In genomic region chr1:182585162-182585840, GRCm38 (mm10) we compare ENCODE assay signal across 10 mouse cellular contexts. TPM values are rescaled to one million over a fixed set of nuclear protein-coding genes. Genes with fewer than 3 reads are reported as not detected.
DNase-seq lines count a peak whose midpoint lies in the region; ATAC-seq lines count a peak whose summit lies in the region.
"Had no signal": no experiment of that assay in that cellular context is flagged by ENCODE, and none has a peak within 500 bp of the region (broad histone marks: within the 10 kb centered on the region; RNA-seq: fewer than 3 reads in every experiment).

No protein-coding gene starts in this region.

- no peaks in the 10 kb centered on the region for H3K36me3 ChIP-seq in kidney, embryonic 16.5 days (ENCODE audit: insufficient read depth, low read length)
- H3K36me3 ChIP-seq in lung, embryonic 16.5 days (ENCODE audit: control insufficient read depth, insufficient read depth, low read length), result no peaks in the 10 kb centered on the region

- 18% methylated on average over 16 of the region's 16 CpGs for WGBS in kidney, embryonic 16.5 days
- 12% methylated on average over 16 of the region's 16 CpGs for WGBS in lung, embryonic 16.5 days

- no peaks in the 10 kb centered on the region for H3K9me3 ChIP-seq in kidney, embryonic 16.5 days (ENCODE audit: low read length)
- no peaks in the 10 kb centered on the region for H3K9me3 ChIP-seq in lung, embryonic 16.5 days (ENCODE audit: control insufficient read depth, low read length)

- peak overlapping the region; percentile 18 for H3K4me3 ChIP-seq in kidney, embryonic 16.5 days (ENCODE audit: low read length)
- H3K4me3 ChIP-seq in lung, embryonic 16.5 days (ENCODE audit: low read length), result peak overlapping the region; percentile 14

- H3K9ac ChIP-seq in kidney, embryonic 16.5 days (replicated peaks; ENCODE audit: low read length), result 0 out of 2 replicates have a peak overlapping the region, but pooled peaks have one; percentile 4
- H3K9ac ChIP-seq in lung, embryonic 16.5 days (ENCODE audit: low read length), result no peak overlapping the region

- no peak for ATAC-seq in kidney, embryonic 16.5 days (ENCODE audit: low FRiP score, low TSS enrichment)
- peak; percentile 39 to 46; a peak in 3 of 4 replicates for ATAC-seq in hematopoietic stem cell, adult 5-6 weeks (replicated peaks in 1 of 2; ENCODE audit: insufficient read depth in 1 of 2, low FRiP score in 2 of 2, low TSS enrichment in 1 of 2, low read depth in 1 of 2, poor library complexity in 2 of 2, severe bottlenecking in 2 of 2)
- peak; percentile 89 for ATAC-seq in lung, embryonic 16.5 days (ENCODE audit: low read depth)
- no peak for ATAC-seq in activated CD4-positive, CD25-positive, alpha-beta regulatory T cell, adult 4 months

- H3K4me1 ChIP-seq in kidney, embryonic 16.5 days (ENCODE audit: insufficient read depth, low read length), result no peaks in the 10 kb centered on the region
- H3K4me1 ChIP-seq in lung, embryonic 16.5 days (replicated peaks; ENCODE audit: control insufficient read depth, insufficient read depth, low read length), result no peaks in the 10 kb centered on the region; the same call in 1 of the 2 replicates

- no peak for DNase-seq in kidney, adult 11 months
- peak; percentile 60 for DNase-seq in thymus, postnatal 14 days
- no peak for DNase-seq in gastrocnemius, postnatal 10 days
- no peak for DNase-seq in adrenal gland, adult 8-10 months
- DNase-seq: heart, adult 18-20 months; right cerebral cortex, postnatal 4 days had no signal

- no peaks in the 10 kb centered on the region for H3K27me3 ChIP-seq in kidney, embryonic 16.5 days (ENCODE audit: insufficient read depth, low read length)
- H3K27me3 ChIP-seq in lung, embryonic 16.5 days (ENCODE audit: control insufficient read depth, insufficient read depth, low read depth, low read length), result no peaks in the 10 kb centered on the region

- H3K4me2 ChIP-seq in kidney, embryonic 16.5 days (replicated peaks; ENCODE audit: low read depth, low read length), result peak overlapping the region; percentile 47
- H3K4me2 ChIP-seq in lung, embryonic 16.5 days (ENCODE audit: low read depth, low read length), result peak overlapping the region; percentile 50

- H3K27ac ChIP-seq in kidney, embryonic 16.5 days (ENCODE audit: low read length), result no peak overlapping the region
- H3K27ac ChIP-seq in lung, embryonic 16.5 days (ENCODE audit: low read length), result no peak overlapping the region

RNA-seq across cellular contexts. Expression of gene Capn8, which starts 20.5 kb away (rescaled TPM):
- not detected in 2 replicates for polyA plus RNA-seq in kidney, embryonic 16.5 days (2015; fragmentation: Nextera tagmentation; extraction: Ambion mirVana)
- not detected in 2 replicates for total RNA-seq in hematopoietic stem cell, adult 5-6 weeks (2017)
- 0.06 TPM in 1 of 2 replicates, not detected in the other for polyA plus RNA-seq in lung, embryonic 16.5 days (2015; fragmentation: Nextera tagmentation; extraction: Ambion mirVana)
- total RNA-seq in gastrocnemius, postnatal 10 days (2021), result not detected
- under 1 TPM in 1 of 2 experiments, not detected in 1; 0.13 TPM for polyA plus RNA-seq in activated CD4-positive, CD25-positive, alpha-beta regulatory T cell, adult 4 months (2017; shearing (Covaris generic))
- total RNA-seq in adrenal gland, adult 8-10 months (2022), result under 1 TPM; 0.16 to 0.59 (median 0.19) TPM
- total RNA-seq: heart, adult 18-20 months had no signal

Comparison
In these comparisons a context has a peak if more than half of its experiments do, and no peak if none do; other contexts are left out.
1. ATAC-seq: peak in hematopoietic stem cell, adult 5-6 weeks (2 of 2) and lung, embryonic 16.5 days (single experiment); none in kidney, embryonic 16.5 days (single experiment) and activated CD4-positive, CD25-positive, alpha-beta regulatory T cell, adult 4 months (single experiment).